Mouse (Mus musculus): ENCODE measurements at regions not wholly inside any gene's neighbourhood (a gene's known extent, or its start where the extent isn't known, plus 50 kb on each side); places are given as distances from the start of the nearest gene placed in this dataset.
A peak's percentile ranks its signal among the peaks of the same experiment; 100 is the strongest.

DNA sequence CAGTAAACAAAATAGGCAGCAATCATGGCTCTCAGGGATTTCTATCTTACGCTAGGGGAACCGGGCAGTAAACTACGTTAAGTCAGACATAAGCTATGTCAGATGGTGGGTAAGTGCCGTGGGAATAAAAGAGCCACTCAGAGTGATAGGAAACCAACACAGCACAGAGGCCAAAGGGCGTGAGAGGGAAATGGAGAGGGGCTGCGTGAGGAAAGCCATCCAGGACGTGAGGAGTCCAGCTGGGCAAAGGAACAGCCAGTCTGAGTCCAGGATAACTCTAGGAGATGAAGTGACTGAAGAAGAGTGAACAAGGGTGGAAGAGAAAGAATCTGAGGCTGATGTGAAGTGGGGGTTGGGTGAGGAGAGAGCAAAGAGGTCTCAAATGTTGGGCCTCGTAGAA is 402.5 kb downstream of the Nr2f2 start:
- Histone ChIP-seq H3K27ac (ENCODE audit: low read length) (no peak overlapping the region), H3K36me3 (ENCODE audit: control insufficient read depth, insufficient read depth) (no peaks in the 10 kb centered on the region), H3K4me1 (replicated peaks; ENCODE audit: control insufficient read depth, insufficient read depth, low read length) (no peaks in the 10 kb centered on the region), H3K27me3 (replicated peaks; ENCODE audit: control insufficient read depth, insufficient read depth, low read length) (0 out of 2 replicates have a peak, but pooled peaks cover 2% of the 10 kb centered on the region), H3K4me2 (ENCODE audit: low read length) (no peak overlapping the region), H3K4me3 (replicated peaks; ENCODE audit: low read length) (no peak overlapping the region), H3K9me3 (ENCODE audit: control insufficient read depth, low read length) (no peaks in the 10 kb centered on the region), H3K9ac (replicated peaks; ENCODE audit: low read depth, low read length) (no peak overlapping the region)
- no peak for ATAC-seq
- 81% methylated on average over 8 of the region's 8 CpGs for WGBS

DNA sequence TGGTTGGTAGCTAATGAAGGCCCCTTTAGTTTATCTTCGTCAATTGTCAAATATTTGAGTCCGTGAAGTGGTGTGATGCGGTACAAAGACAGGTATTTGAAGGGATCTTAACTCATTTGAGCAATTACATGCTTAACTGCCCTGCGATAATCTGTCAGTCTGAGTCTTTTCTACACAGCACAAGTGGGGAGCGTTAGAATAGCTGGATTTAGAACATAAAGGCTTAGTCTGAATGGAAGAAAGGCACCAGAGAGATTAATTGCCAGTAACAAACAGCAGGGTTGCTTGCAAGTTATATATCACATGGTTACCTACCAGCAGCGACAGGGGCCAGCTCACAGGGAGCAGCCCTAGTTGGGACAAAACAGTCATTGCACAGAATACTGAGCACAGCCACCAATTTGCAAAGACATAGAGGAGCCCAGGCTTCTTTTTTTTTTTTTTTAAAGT is 416.3 kb downstream of the Nr2f2 start:
- H3K27ac ChIP-seq (ENCODE audit: low read length): no peak overlapping the region
- no peaks in the 10 kb centered on the region for H3K9me3 ChIP-seq (ENCODE audit: control insufficient read depth, low read length)
- peaks cover 30% of the 10 kb centered on the region for H3K27me3 ChIP-seq (replicated peaks; ENCODE audit: control insufficient read depth, insufficient read depth, low read length)
- H3K4me1 ChIP-seq (replicated peaks; ENCODE audit: control insufficient read depth, insufficient read depth, low read length): peaks cover 11% of the 10 kb centered on the region
- no peaks in the 10 kb centered on the region for H3K36me3 ChIP-seq (ENCODE audit: control insufficient read depth, insufficient read depth)
- 5% methylated on average over 6 of the region's 6 CpGs for WGBS
- 0 out of 2 replicates have a peak overlapping the region, but pooled peaks have one; percentile 4 for H3K4me2 ChIP-seq (ENCODE audit: low read length)
- ATAC-seq: peak; percentile 85
- H3K4me3 ChIP-seq (replicated peaks; ENCODE audit: low read length): no peak overlapping the region
- no peak overlapping the region for H3K9ac ChIP-seq (replicated peaks; ENCODE audit: low read depth, low read length)

DNA sequence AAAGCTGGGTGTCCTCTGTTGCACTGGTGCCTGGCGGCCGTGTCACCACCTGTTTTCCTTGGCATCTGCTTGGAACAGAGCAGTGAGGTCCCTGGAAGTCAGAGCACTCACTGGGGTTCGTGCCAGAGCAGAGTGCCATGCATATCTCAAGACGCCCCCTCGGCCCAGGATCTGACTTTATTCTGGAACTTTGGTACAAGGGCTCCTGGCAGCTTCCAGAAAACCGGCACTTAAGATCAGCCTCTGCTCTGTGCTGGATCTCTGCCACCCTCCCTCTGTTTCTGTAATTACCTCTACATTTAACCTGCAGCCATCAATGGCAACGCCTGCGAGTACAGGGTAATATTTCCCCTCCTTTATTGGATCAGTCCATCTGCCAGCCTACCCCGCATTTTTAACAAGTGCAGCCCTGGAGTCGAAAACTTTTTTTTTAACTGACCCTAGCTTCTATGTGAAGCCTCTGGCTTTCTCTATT is 416.9 kb downstream of the Nr2f2 start:
- Histone ChIP-seq H3K4me1 (replicated peaks; ENCODE audit: control insufficient read depth, insufficient read depth, low read length) (peaks cover 11% of the 10 kb centered on the region), H3K27me3 (replicated peaks; ENCODE audit: control insufficient read depth, insufficient read depth, low read length) (peaks cover 26% of the 10 kb centered on the region), H3K9ac (replicated peaks; ENCODE audit: low read depth, low read length) (no peak overlapping the region), H3K4me2 (ENCODE audit: low read length) (no peak overlapping the region), H3K9me3 (ENCODE audit: control insufficient read depth, low read length) (no peaks in the 10 kb centered on the region), H3K4me3 (replicated peaks; ENCODE audit: low read length) (no peak overlapping the region), H3K27ac (ENCODE audit: low read length) (no peak overlapping the region), H3K36me3 (ENCODE audit: control insufficient read depth, insufficient read depth) (no peaks in the 10 kb centered on the region)
- peak; percentile 67 for ATAC-seq
- 7% methylated on average over 10 of the region's 10 CpGs for WGBS

DNA sequence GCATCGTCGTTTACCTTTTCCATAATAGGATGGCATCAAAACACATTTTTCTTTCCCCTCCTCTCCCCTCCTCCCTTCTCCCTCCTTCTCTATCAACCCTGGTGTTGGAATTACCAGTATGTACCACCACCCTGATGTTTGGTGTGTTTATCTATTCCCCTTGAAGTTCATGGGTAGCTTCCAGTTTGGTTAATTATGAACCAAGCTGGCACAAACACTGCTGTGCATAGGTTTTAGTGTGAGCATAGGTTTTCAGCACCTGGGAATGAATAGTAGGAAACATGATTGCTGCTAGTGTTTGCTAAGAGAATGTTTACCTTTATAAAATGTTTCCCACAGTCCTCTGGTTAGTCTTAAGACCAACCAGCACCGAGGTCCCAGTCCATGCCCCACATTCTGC is 420.1 kb downstream of the Nr2f2 start:
- Histone ChIP-seq H3K4me3 (replicated peaks; ENCODE audit: low read length) (no peak overlapping the region), H3K36me3 (ENCODE audit: control insufficient read depth, insufficient read depth) (no peaks in the 10 kb centered on the region), H3K27me3 (replicated peaks; ENCODE audit: control insufficient read depth, insufficient read depth, low read length) (peaks cover 15% of the 10 kb centered on the region), H3K9me3 (ENCODE audit: control insufficient read depth, low read length) (no peaks in the 10 kb centered on the region), H3K9ac (replicated peaks; ENCODE audit: low read depth, low read length) (no peak overlapping the region), H3K4me2 (ENCODE audit: low read length) (no peak overlapping the region), H3K4me1 (replicated peaks; ENCODE audit: control insufficient read depth, insufficient read depth, low read length) (peaks cover 11% of the 10 kb centered on the region), H3K27ac (ENCODE audit: low read length) (no peak overlapping the region)
- ATAC-seq: no peak
- 88% methylated on average over 3 of the region's 3 CpGs for WGBS

DNA sequence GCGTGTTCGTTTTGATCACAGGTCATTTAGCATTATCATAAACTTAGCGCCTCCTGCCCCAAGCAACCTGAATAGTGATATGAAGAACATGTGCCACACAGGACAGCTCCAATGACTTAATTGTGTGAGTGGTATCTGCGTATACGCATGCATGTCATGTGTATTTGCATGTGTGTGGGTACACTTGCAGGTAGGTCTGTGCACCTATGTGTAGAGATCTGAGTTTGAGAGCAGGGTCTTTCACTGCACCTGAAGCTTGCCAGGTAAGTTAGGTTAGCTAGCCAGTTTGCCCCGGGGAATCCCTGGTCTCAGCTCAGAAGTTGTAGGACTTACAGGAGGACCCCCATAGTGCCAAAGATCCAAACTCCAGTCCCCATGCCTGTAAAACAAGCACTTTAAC is 424.7 kb downstream of the Nr2f2 start:
- Histone ChIP-seq H3K27me3 (replicated peaks; ENCODE audit: control insufficient read depth, insufficient read depth, low read length) (peaks cover 5% of the 10 kb centered on the region), H3K4me2 (ENCODE audit: low read length) (no peak overlapping the region), H3K36me3 (ENCODE audit: control insufficient read depth, insufficient read depth) (no peaks in the 10 kb centered on the region), H3K9ac (replicated peaks; ENCODE audit: low read depth, low read length) (no peak overlapping the region), H3K4me1 (replicated peaks; ENCODE audit: control insufficient read depth, insufficient read depth, low read length) (no peaks in the 10 kb centered on the region), H3K9me3 (ENCODE audit: control insufficient read depth, low read length) (no peaks in the 10 kb centered on the region), H3K4me3 (replicated peaks; ENCODE audit: low read length) (no peak overlapping the region), H3K27ac (ENCODE audit: low read length) (no peak overlapping the region)
- no peak for ATAC-seq
- WGBS: 96% methylated on average over 6 of the region's 6 CpGs

DNA sequence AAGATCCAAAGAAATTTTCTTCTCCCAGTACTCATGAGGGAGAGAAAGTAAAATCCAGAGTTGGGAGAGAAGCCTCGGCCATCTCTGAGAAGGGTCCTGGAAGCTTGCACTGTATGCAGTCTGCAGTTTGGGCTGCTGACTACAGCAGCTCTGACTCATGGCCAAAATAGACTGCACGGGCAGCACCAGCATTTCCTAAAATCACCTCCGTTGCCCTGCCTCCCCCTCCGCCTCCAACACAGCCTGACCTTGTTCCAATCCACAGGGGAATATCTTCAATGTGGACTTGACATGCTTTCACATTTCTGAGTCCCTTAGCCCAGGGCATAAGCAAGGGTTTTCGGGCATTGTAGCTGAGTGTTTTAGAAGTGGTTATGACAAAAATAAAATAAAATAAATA is 441.3 kb downstream of the Nr2f2 start:
- Histone ChIP-seq H3K4me3 (replicated peaks; ENCODE audit: low read length) (no peak overlapping the region), H3K4me1 (replicated peaks; ENCODE audit: control insufficient read depth, insufficient read depth, low read length) (no peaks in the 10 kb centered on the region)

DNA sequence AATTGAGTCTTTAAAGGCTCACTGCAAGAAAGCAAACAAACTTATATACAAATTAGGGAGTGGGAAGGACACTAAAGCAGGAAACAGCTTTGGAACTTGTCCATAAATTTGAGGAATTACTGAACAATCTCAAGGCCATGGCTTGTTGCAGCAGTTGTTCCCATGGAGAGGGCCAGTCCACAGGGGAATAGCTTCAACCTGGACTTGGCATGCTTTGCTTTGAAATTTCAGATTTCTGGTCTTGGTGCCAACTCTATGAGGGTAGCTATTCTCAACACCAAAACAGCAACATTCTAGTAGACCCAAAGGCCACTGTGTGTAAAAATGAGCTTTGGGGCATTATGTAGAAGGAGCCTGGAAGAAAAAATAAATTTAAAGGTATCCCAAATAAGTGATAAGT is 442.0 kb downstream of the Nr2f2 start:
- Histone ChIP-seq H3K4me3 (replicated peaks; ENCODE audit: low read length) (no peak overlapping the region), H3K4me1 (replicated peaks; ENCODE audit: control insufficient read depth, insufficient read depth, low read length) (no peaks in the 10 kb centered on the region), H3K36me3 (ENCODE audit: control insufficient read depth, insufficient read depth) (no peaks in the 10 kb centered on the region), H3K27ac (ENCODE audit: low read length) (no peak overlapping the region), H3K27me3 (replicated peaks; ENCODE audit: control insufficient read depth, insufficient read depth, low read length) (no peaks in the 10 kb centered on the region), H3K4me2 (ENCODE audit: low read length) (no peak overlapping the region), H3K9ac (replicated peaks; ENCODE audit: low read depth, low read length) (no peak overlapping the region), H3K9me3 (ENCODE audit: control insufficient read depth, low read length) (peaks cover 2% of the 10 kb centered on the region; the same call in 1 of the 2 replicates)
- no peak for ATAC-seq

More for the DNA sequence above, 441.3 kb downstream of the Nr2f2 start:
- H3K4me2 ChIP-seq (ENCODE audit: low read length): no peak overlapping the region
- WGBS: 90% methylated on average over 5 of the region's 5 CpGs
- H3K27ac ChIP-seq (ENCODE audit: low read length): no peak overlapping the region
- peaks cover 2% of the 10 kb centered on the region; the same call in 1 of the 2 replicates for H3K9me3 ChIP-seq (ENCODE audit: control insufficient read depth, low read length)
- ATAC-seq: no peak
- H3K27me3 ChIP-seq (replicated peaks; ENCODE audit: control insufficient read depth, insufficient read depth, low read length): no peaks in the 10 kb centered on the region
- H3K36me3 ChIP-seq (ENCODE audit: control insufficient read depth, insufficient read depth): no peaks in the 10 kb centered on the region
- no peak overlapping the region for H3K9ac ChIP-seq (replicated peaks; ENCODE audit: low read depth, low read length)

DNA sequence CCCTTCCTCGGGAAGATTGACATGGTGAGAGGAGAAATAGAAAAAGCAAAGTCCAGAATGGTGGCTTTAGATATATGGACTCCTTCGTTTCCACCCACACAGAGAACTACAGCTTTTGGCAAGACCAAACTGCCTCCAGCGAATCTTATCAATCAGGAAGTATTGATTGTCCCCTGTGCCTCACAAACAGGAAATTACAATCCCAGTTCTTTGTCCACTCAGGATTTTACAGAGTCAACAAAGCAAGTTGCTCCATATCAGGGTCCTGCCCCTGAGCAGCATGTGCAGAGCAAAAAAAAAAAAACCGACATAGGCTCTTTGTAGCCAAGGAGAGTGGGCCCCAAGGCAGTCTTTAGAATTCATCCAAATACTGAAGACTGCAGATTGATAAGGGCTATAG is 454.8 kb downstream of the Nr2f2 start:
- H3K9me3 ChIP-seq (ENCODE audit: control insufficient read depth, low read length): no peaks in the 10 kb centered on the region
- no peak overlapping the region for H3K27ac ChIP-seq (ENCODE audit: low read length)
- no peak for ATAC-seq
- H3K27me3 ChIP-seq (replicated peaks; ENCODE audit: control insufficient read depth, insufficient read depth, low read length): no peaks in the 10 kb centered on the region
- no peaks in the 10 kb centered on the region for H3K4me1 ChIP-seq (replicated peaks; ENCODE audit: control insufficient read depth, insufficient read depth, low read length)
- no peaks in the 10 kb centered on the region for H3K36me3 ChIP-seq (ENCODE audit: control insufficient read depth, insufficient read depth)
- no peak overlapping the region for H3K4me2 ChIP-seq (ENCODE audit: low read length)
- no peak overlapping the region for H3K4me3 ChIP-seq (replicated peaks; ENCODE audit: low read length)
- 87% methylated on average over 4 of the region's 4 CpGs for WGBS
- no peak overlapping the region for H3K9ac ChIP-seq (replicated peaks; ENCODE audit: low read depth, low read length)

DNA sequence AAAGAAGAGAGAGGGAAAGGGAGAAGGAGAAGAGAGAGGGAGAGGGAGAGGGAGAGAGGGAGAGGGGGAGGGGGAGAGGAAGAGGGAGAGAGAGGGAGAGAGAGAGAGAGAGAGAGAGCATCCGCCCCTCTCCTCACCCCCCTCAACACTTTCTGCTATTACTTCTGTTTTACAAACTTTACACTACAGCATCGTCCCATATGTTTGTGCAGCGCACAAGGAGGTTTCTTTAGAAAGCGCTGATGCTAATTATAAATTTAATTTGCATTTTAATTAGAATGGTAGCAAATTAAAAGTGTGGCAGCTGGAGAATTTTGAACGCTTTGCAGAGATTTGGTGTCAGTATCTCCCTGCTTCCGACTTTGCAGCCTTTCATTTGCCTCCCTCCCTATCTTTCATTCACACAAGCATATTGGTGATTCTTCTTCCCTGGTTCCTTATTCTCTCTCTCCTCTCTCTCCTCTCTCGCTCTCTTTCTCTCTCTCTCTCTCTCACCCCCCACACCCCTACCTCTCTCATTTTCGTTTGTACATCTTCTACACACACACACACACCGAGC is 476.0 kb downstream of the Nr2f2 start:
- WGBS: 21% methylated on average over 9 of the region's 9 CpGs
- H3K36me3 ChIP-seq (ENCODE audit: control insufficient read depth, insufficient read depth): no peaks in the 10 kb centered on the region
- no peak overlapping the region for H3K9ac ChIP-seq (replicated peaks; ENCODE audit: low read depth, low read length)
- H3K27me3 ChIP-seq (replicated peaks; ENCODE audit: control insufficient read depth, insufficient read depth, low read length): no peaks in the 10 kb centered on the region
- H3K4me3 ChIP-seq (replicated peaks; ENCODE audit: low read length): no peak overlapping the region
- peaks cover 17% of the 10 kb centered on the region for H3K4me1 ChIP-seq (replicated peaks; ENCODE audit: control insufficient read depth, insufficient read depth, low read length)
- peak; percentile 93 for ATAC-seq
- peak overlapping the region; percentile 62 for H3K27ac ChIP-seq (ENCODE audit: low read length)
- no peaks in the 10 kb centered on the region for H3K9me3 ChIP-seq (ENCODE audit: control insufficient read depth, low read length)
- H3K4me2 ChIP-seq (ENCODE audit: low read length): no peak overlapping the region

DNA sequence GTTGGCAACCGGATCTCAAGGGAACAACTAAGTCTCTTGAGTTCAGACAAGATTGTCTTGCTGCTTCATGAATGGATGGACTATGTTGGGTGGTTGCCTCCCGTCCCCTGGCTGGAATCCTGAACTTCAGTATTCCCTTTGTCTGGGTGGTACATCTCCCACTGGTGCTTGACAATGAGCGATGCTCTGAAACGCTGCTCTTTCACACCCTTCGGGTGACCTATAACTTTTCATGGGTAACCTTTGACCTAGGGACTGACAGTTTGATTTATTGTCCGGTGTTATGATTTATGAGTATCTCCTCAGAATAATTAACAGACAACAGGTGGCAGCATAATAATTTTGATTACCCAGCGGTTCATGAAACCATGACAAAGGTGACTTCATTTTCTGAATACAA is 478.3 kb downstream of the Nr2f2 start:
- ATAC-seq: no peak
- Histone ChIP-seq H3K4me3 (replicated peaks; ENCODE audit: low read length) (no peak overlapping the region), H3K27me3 (replicated peaks; ENCODE audit: control insufficient read depth, insufficient read depth, low read length) (no peaks in the 10 kb centered on the region), H3K4me2 (ENCODE audit: low read length) (no peak overlapping the region), H3K36me3 (ENCODE audit: control insufficient read depth, insufficient read depth) (no peaks in the 10 kb centered on the region), H3K9ac (replicated peaks; ENCODE audit: low read depth, low read length) (no peak overlapping the region), H3K9me3 (ENCODE audit: control insufficient read depth, low read length) (no peaks in the 10 kb centered on the region), H3K4me1 (replicated peaks; ENCODE audit: control insufficient read depth, insufficient read depth, low read length) (peaks cover 17% of the 10 kb centered on the region), H3K27ac (ENCODE audit: low read length) (no peak overlapping the region)
- 86% methylated on average over 7 of the region's 7 CpGs for WGBS
